Mouse (Mus musculus): ENCODE data around the gene Olfr96. TPM values are rescaled to one million over a fixed set of nuclear protein-coding genes. Genes with fewer than 3 reads are reported as not detected.

The Olfr96 gene
- not detected in 2 replicates for polyA plus RNA-seq (2016; fragmentation: Nextera tagmentation; extraction: Ambion mirVana)

- Histone ChIP-seq H3K27me3 (no peaks in the 10 kb centered on the region), H3K4me3 (no peak within 1 kb of the TSS), H3K4me1 (no peaks in the 10 kb centered on the region), H3K4me2 (replicated peaks) (no peak within 1 kb of the TSS), H3K36me3 (no peaks in the 10 kb centered on the region), H3K9me3 (peaks cover 5% of the 10 kb centered on the region; the same call in 1 of the 2 replicates), H3K9ac (no peak within 1 kb of the TSS), H3K27ac (no peak within 1 kb of the TSS)
- WGBS = 66% methylated on average over 4 of the region's 4 CpGs
- ATAC-seq (ENCODE audit: insufficient number of reproducible peaks, insufficient read depth, low FRiP score, low TSS enrichment) = no peak
These were observed at the start of gene Olfr96 for GRCm38 (mm10) chr17:37219846-37220245. TSS of gene Olfr96 (plus strand) at chr17:37220146.

GRCm38 (mm10) chr17:37185474-37185873, 34.5 kb upstream of the Olfr96 start:
- no peak overlapping the region for H3K4me3 ChIP-seq
- no peak overlapping the region for H3K4me2 ChIP-seq (replicated peaks)
- ATAC-seq (ENCODE audit: insufficient number of reproducible peaks, insufficient read depth, low FRiP score, low TSS enrichment) = no peak
- no peak overlapping the region for H3K27ac ChIP-seq
- no peaks in the 10 kb centered on the region for H3K9me3 ChIP-seq
- no peaks in the 10 kb centered on the region for H3K27me3 ChIP-seq
- no peaks in the 10 kb centered on the region for H3K36me3 ChIP-seq
- 45% methylated on average over 6 of the region's 6 CpGs for WGBS
- no peaks in the 10 kb centered on the region for H3K4me1 ChIP-seq
- no peak overlapping the region for H3K9ac ChIP-seq

- H3K27me3 ChIP-seq = peaks cover 7% of the 10 kb centered on the region
- no peak overlapping the region for H3K9ac ChIP-seq
- H3K9me3 ChIP-seq = no peaks in the 10 kb centered on the region
- H3K27ac ChIP-seq = no peak overlapping the region
- ATAC-seq (ENCODE audit: insufficient number of reproducible peaks, insufficient read depth, low FRiP score, low TSS enrichment) = no peak
- WGBS = 33% methylated on average over 2 of the region's 2 CpGs
- no peaks in the 10 kb centered on the region for H3K4me1 ChIP-seq
- H3K4me3 ChIP-seq = no peak overlapping the region
- no peak overlapping the region for H3K4me2 ChIP-seq (replicated peaks)
- no peaks in the 10 kb centered on the region for H3K36me3 ChIP-seq
These were observed 29.2 kb upstream of the Olfr96 start for GRCm38 (mm10) chr17:37190711-37191110.

- Histone ChIP-seq H3K4me1 (0 out of 2 replicates have a peak, but pooled peaks cover 7% of the 10 kb centered on the region), H3K36me3 (no peaks in the 10 kb centered on the region), H3K4me3 (no peak overlapping the region), H3K4me2 (replicated peaks) (no peak overlapping the region), H3K27me3 (peaks cover 30% of the 10 kb centered on the region), H3K27ac (no peak overlapping the region), H3K9me3 (no peaks in the 10 kb centered on the region), H3K9ac (no peak overlapping the region)
- no peak for ATAC-seq (ENCODE audit: insufficient number of reproducible peaks, insufficient read depth, low FRiP score, low TSS enrichment)
These were observed 26.9 kb upstream of the Olfr96 start for GRCm38 (mm10) chr17:37193032-37193431.

GRCm38 (mm10) chr17:37193656-37194055, 26.3 kb upstream of the Olfr96 start, which contains the start of gene Ubd:
TSS of gene Ubd (plus strand) at chr17:37193892.
- WGBS = 82% methylated on average over 2 of the region's 2 CpGs
- Histone ChIP-seq H3K9ac (no peak within 1 kb of the TSS), H3K4me3 (no peak within 1 kb of the TSS), H3K9me3 (no peaks in the 10 kb centered on the region), H3K27me3 (peaks cover 37% of the 10 kb centered on the region), H3K4me2 (replicated peaks) (no peak within 1 kb of the TSS), H3K36me3 (no peaks in the 10 kb centered on the region), H3K27ac (no peak within 1 kb of the TSS), H3K4me1 (0 out of 2 replicates have a peak, but pooled peaks cover 7% of the 10 kb centered on the region)
- no peak for ATAC-seq (ENCODE audit: insufficient number of reproducible peaks, insufficient read depth, low FRiP score, low TSS enrichment)

- H3K4me1 ChIP-seq = 0 out of 2 replicates have a peak, but pooled peaks cover 7% of the 10 kb centered on the region
- H3K4me3 ChIP-seq = no peak overlapping the region
- H3K27me3 ChIP-seq = peaks cover 37% of the 10 kb centered on the region
- no peak overlapping the region for H3K27ac ChIP-seq
- no peak for ATAC-seq (ENCODE audit: insufficient number of reproducible peaks, insufficient read depth, low FRiP score, low TSS enrichment)
- no peaks in the 10 kb centered on the region for H3K9me3 ChIP-seq
- H3K4me2 ChIP-seq (replicated peaks) = no peak overlapping the region
- 90% methylated on average over 5 of the region's 5 CpGs for WGBS
- H3K9ac ChIP-seq = no peak overlapping the region
- no peaks in the 10 kb centered on the region for H3K36me3 ChIP-seq
These were observed 25.2 kb upstream of the Olfr96 start for GRCm38 (mm10) chr17:37194782-37195181.

- ATAC-seq (ENCODE audit: insufficient number of reproducible peaks, insufficient read depth, low FRiP score, low TSS enrichment) = peak; percentile 85
- H3K4me1 ChIP-seq = 0 out of 2 replicates have a peak, but pooled peaks cover 7% of the 10 kb centered on the region
- peak overlapping the region; percentile 57 for H3K4me3 ChIP-seq
- no peaks in the 10 kb centered on the region for H3K9me3 ChIP-seq
- no peak overlapping the region for H3K27ac ChIP-seq
- peaks cover 37% of the 10 kb centered on the region for H3K27me3 ChIP-seq
- peak overlapping the region; percentile 96 for H3K4me2 ChIP-seq (replicated peaks)
- H3K9ac ChIP-seq = peak overlapping the region; percentile 44; the same call in 1 of the 2 replicates
- under 1% methylated on average over 76 of the region's 77 CpGs for WGBS
- no peaks in the 10 kb centered on the region for H3K36me3 ChIP-seq
These were observed 22.9 kb upstream of the Olfr96 start for GRCm38 (mm10) chr17:37196845-37197724.

GRCm38 (mm10) chr17:37200894-37201293, 19.1 kb upstream of the Olfr96 start, which contains the start of gene Olfr94:
TSS of gene Olfr94 (minus strand) at chr17:37200994.
- Histone ChIP-seq H3K4me2 (replicated peaks) (no peak within 1 kb of the TSS), H3K27me3 (peaks cover 28% of the 10 kb centered on the region), H3K4me3 (no peak within 1 kb of the TSS), H3K27ac (no peak within 1 kb of the TSS), H3K36me3 (no peaks in the 10 kb centered on the region), H3K9ac (no peak within 1 kb of the TSS), H3K4me1 (0 out of 2 replicates have a peak, but pooled peaks cover 7% of the 10 kb centered on the region), H3K9me3 (no peaks in the 10 kb centered on the region)
- 62% methylated on average over 2 of the region's 2 CpGs for WGBS
- ATAC-seq (ENCODE audit: insufficient number of reproducible peaks, insufficient read depth, low FRiP score, low TSS enrichment) = no peak

- Histone ChIP-seq H3K9me3 (no peaks in the 10 kb centered on the region), H3K27ac (no peak overlapping the region), H3K4me2 (replicated peaks) (no peak overlapping the region), H3K27me3 (peaks cover 4% of the 10 kb centered on the region), H3K4me1 (no peaks in the 10 kb centered on the region), H3K36me3 (no peaks in the 10 kb centered on the region), H3K9ac (no peak overlapping the region), H3K4me3 (no peak overlapping the region)
- WGBS = under 1% methylated on average over 4 of the region's 4 CpGs
- peak; percentile 28; the same call in 1 of the 2 replicates for ATAC-seq (ENCODE audit: insufficient number of reproducible peaks, insufficient read depth, low FRiP score, low TSS enrichment)
These were observed 16.6 kb upstream of the Olfr96 start for GRCm38 (mm10) chr17:37203206-37203916.

- Histone ChIP-seq H3K36me3 (no peaks in the 10 kb centered on the region), H3K9ac (no peak overlapping the region), H3K9me3 (no peaks in the 10 kb centered on the region), H3K4me2 (replicated peaks) (no peak overlapping the region), H3K27ac (no peak overlapping the region), H3K27me3 (no peaks in the 10 kb centered on the region), H3K4me1 (no peaks in the 10 kb centered on the region), H3K4me3 (no peak overlapping the region)
- 29% methylated on average over 3 of the region's 3 CpGs for WGBS
- 0 out of 2 replicates have a peak, but pooled peaks have one; percentile 10 for ATAC-seq (ENCODE audit: insufficient number of reproducible peaks, insufficient read depth, low FRiP score, low TSS enrichment)
These were observed 16.1 kb upstream of the Olfr96 start for GRCm38 (mm10) chr17:37203917-37204236.

GRCm38 (mm10) chr17:37210884-37211768, 8.8 kb upstream of the Olfr96 start:
- peak overlapping the region; percentile 16 for H3K4me3 ChIP-seq
- no peak overlapping the region for H3K9ac ChIP-seq
- ATAC-seq (ENCODE audit: insufficient number of reproducible peaks, insufficient read depth, low FRiP score, low TSS enrichment) = no peak
- H3K4me2 ChIP-seq (replicated peaks) = peak overlapping the region; percentile 42
- H3K9me3 ChIP-seq = no peaks in the 10 kb centered on the region
- no peak overlapping the region for H3K27ac ChIP-seq
- H3K36me3 ChIP-seq = no peaks in the 10 kb centered on the region
- 16% methylated on average over 40 of the region's 40 CpGs for WGBS
- no peaks in the 10 kb centered on the region for H3K4me1 ChIP-seq
- H3K27me3 ChIP-seq = peaks cover 25% of the 10 kb centered on the region

All from embryonic facial prominence, embryonic 12.5 days (tissue).